Mouse (Mus musculus) forebrain, postnatal 0 days (tissue): ENCODE measurements at regions not wholly inside any gene's neighbourhood (a gene's known extent, or its start where the extent isn't known, plus 50 kb on each side); places are given as distances from the start of the nearest gene placed in this dataset.

Experiments used
- ATAC-seq: fragments of 200-750 bp; cut with Nextera tagmentation; 2 replicates; pipeline ENCODE4 v1.8.0; 2017; ENCODE audit warnings: mild to moderate bottlenecking, moderate library complexity
- DNase-seq: peaks from one replicate; pipeline ENCODE4 v3.0.0-alpha.2; 2015
- H3K27ac ChIP-seq: fragments of 300-500 bp; sonication (generic); 2 replicates; pipeline ENCODE4 v1.5.1; 2014; ENCODE audit warnings: low read depth, mild to moderate bottlenecking, antibody characterized with exemption, low read length, moderate library complexity, mixed read lengths
- H3K27me3 ChIP-seq: fragments of 300-500 bp; sonication (generic); 2 replicates; pipeline ENCODE4 v1.6.1; 2014; ENCODE audit warnings: mild to moderate bottlenecking, low read length, mixed read lengths; ENCODE audit not compliant: insufficient read depth
- H3K36me3 ChIP-seq: fragments of 300-500 bp; sonication (generic); 2 replicates; pipeline ENCODE4 v1.6.1; 2014; ENCODE audit warnings: mild to moderate bottlenecking, moderate library complexity; ENCODE audit not compliant: insufficient read depth
- H3K4me1 ChIP-seq: fragments of 300-500 bp; sonication (generic); 2 replicates; pipeline ENCODE4 v1.6.1; 2014; ENCODE audit warnings: antibody characterized with exemption; ENCODE audit not compliant: insufficient read depth
- H3K4me2 ChIP-seq: fragments of 300-500 bp; sonication (generic); 2 replicates; pipeline ENCODE4 v1.6.1; 2014; ENCODE audit warnings: low read depth, mild to moderate bottlenecking, moderate library complexity
- H3K4me3 ChIP-seq: fragments of 300-500 bp; sonication (generic); 2 replicates; pipeline ENCODE4 v1.5.1; 2014; ENCODE audit warnings: low read depth, low read length, mixed read lengths
- H3K9ac ChIP-seq: fragments of 300-500 bp; sonication (generic); 2 replicates; pipeline ENCODE4 v1.6.1; 2014; ENCODE audit warnings: mild to moderate bottlenecking
- H3K9me3 ChIP-seq: fragments of 300-500 bp; sonication (generic); 2 replicates; pipeline ENCODE4 v1.6.1; 2016; ENCODE audit warnings: low read length
- CTCF ChIP-seq: sonication (generic); IDR thresholded peaks from 2 replicates; pipeline ENCODE4 v1.5.1; 2016; ENCODE audit warnings: antibody characterized with exemption, control low read depth, low read depth
- WGBS: fragments of 180-500 bp; shearing (Covaris S2); extraction: QIAGEN DNeasy Blood & Tissue Kit; methylation state at CpG from one replicate; pipeline ENCODE4 v1.1.7; 2014; 5-methylcytosine and 5-hydroxymethylcytosine counted together

- no peak for TF ChIP-seq CTCF
- H3K4me1 ChIP-seq = no peaks in the 10 kb centered on the region
- DNase-seq (peak; percentile 2), ATAC-seq (no peak)
- H3K4me3 ChIP-seq = no peak overlapping the region
- no peak overlapping the region for H3K9ac ChIP-seq
- WGBS = 38% methylated on average over 5 of the region's 5 CpGs
- no peaks in the 10 kb centered on the region for H3K36me3 ChIP-seq
- H3K9me3 ChIP-seq = no peaks in the 10 kb centered on the region
- no peak overlapping the region for H3K4me2 ChIP-seq
- H3K27me3 ChIP-seq = no peaks in the 10 kb centered on the region
- no peak overlapping the region for H3K27ac ChIP-seq
Observed at GRCm38 (mm10) chr6:107894296-107895090, 170.4 kb upstream of the Setmar start.

GRCm38 (mm10) chr6:107910576-107910975 lies 154.3 kb upstream of the Setmar start:
- Histone ChIP-seq H3K4me1 (no peaks in the 10 kb centered on the region), H3K27ac (no peak overlapping the region), H3K4me2 (no peak overlapping the region), H3K4me3 (no peak overlapping the region), H3K27me3 (no peaks in the 10 kb centered on the region), H3K9me3 (no peaks in the 10 kb centered on the region), H3K9ac (no peak overlapping the region), H3K36me3 (no peaks in the 10 kb centered on the region)
- DNase-seq (no peak), ATAC-seq (no peak)
- TF ChIP-seq CTCF = no peak

- TF ChIP-seq CTCF = no peak
- Histone ChIP-seq H3K4me1 (no peaks in the 10 kb centered on the region), H3K9ac (no peak overlapping the region), H3K36me3 (no peaks in the 10 kb centered on the region), H3K4me2 (no peak overlapping the region), H3K27me3 (no peaks in the 10 kb centered on the region), H3K9me3 (no peaks in the 10 kb centered on the region), H3K4me3 (no peak overlapping the region), H3K27ac (no peak overlapping the region)
- no peak for ATAC-seq
- DNase-seq = no peak
- 79% methylated on average over 2 of the region's 2 CpGs for WGBS
Observed at GRCm38 (mm10) chr6:107911387-107911786, 153.5 kb upstream of the Setmar start.

- no peak overlapping the region for H3K9ac ChIP-seq
- no peaks in the 10 kb centered on the region for H3K9me3 ChIP-seq
- no peak overlapping the region for H3K4me2 ChIP-seq
- no peak overlapping the region for H3K4me3 ChIP-seq
- H3K27ac ChIP-seq = no peak overlapping the region
- no peak for DNase-seq
- no peaks in the 10 kb centered on the region for H3K36me3 ChIP-seq
- ATAC-seq = 0 out of 2 replicates have a peak, but pooled peaks have one; percentile 29
- no peaks in the 10 kb centered on the region for H3K4me1 ChIP-seq
- WGBS = 56% methylated on average over 12 of the region's 12 CpGs
- TF ChIP-seq CTCF = peak; percentile 4; the same call in 1 of the 2 replicates
- H3K27me3 ChIP-seq = no peaks in the 10 kb centered on the region
Observed at GRCm38 (mm10) chr6:107923528-107924199, 141.2 kb upstream of the Setmar start.

- H3K36me3 ChIP-seq = no peaks in the 10 kb centered on the region
- WGBS = 57% methylated on average over 7 of the region's 7 CpGs
- no peak for TF ChIP-seq CTCF
- H3K27me3 ChIP-seq = no peaks in the 10 kb centered on the region
- no peaks in the 10 kb centered on the region for H3K4me1 ChIP-seq
- H3K4me2 ChIP-seq = no peak overlapping the region
- ATAC-seq (no peak), DNase-seq (no peak)
- no peaks in the 10 kb centered on the region for H3K9me3 ChIP-seq
- H3K4me3 ChIP-seq = no peak overlapping the region
- H3K9ac ChIP-seq = no peak overlapping the region
- H3K27ac ChIP-seq = no peak overlapping the region
Observed at GRCm38 (mm10) chr6:107924200-107924735, 140.6 kb upstream of the Setmar start.

- 41% methylated on average over 8 of the region's 8 CpGs for WGBS
- Histone ChIP-seq H3K4me2 (no peak overlapping the region), H3K9ac (no peak overlapping the region), H3K4me3 (no peak overlapping the region), H3K4me1 (no peaks in the 10 kb centered on the region; the same call in 1 of the 2 replicates), H3K36me3 (no peaks in the 10 kb centered on the region), H3K27ac (no peak overlapping the region), H3K9me3 (no peaks in the 10 kb centered on the region), H3K27me3 (no peaks in the 10 kb centered on the region)
- no peak for TF ChIP-seq CTCF
- peak; percentile 27; the same call in 1 of the 2 replicates for ATAC-seq
- no peak for DNase-seq
Observed at GRCm38 (mm10) chr6:107930439-107931173, 134.2 kb upstream of the Setmar start.
